Mouse (Mus musculus) spleen, postnatal 14 days (tissue): ENCODE data around the gene Nrxn3.

Experiments
- DNase-seq, 2 experiments: peaks; one replicate each; pipeline ENCODE4 v3.0.0; 2021 to 2022; ENCODE audit warnings: low spot score in 2 of 2

Gene Nrxn3

GRCm38 (mm10) chr12:89813718-89814117 is 1091.0 kb downstream of the Nrxn3 start:
- DNase-seq = no peak

DNA sequence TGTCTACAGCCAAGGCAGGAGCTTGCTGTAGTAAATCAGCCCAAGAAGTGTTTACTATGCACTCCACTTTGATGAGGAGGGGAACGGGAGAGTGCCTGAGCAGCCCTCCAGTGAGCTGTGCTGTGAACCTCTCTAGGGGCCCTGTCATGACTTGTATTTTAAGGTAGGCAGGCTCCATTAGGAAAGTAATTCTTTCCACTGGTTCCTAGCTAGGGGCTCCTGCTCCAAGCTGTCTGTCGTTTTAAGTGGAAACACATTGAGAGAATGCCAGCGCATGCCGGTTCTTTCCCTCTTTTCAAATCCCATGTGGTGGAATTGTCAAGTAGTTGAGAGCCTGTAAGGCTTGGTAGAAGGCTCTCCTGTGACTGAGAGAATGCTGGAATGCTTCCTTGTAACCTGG is 1091.9 kb downstream of the Nrxn3 start:
- no peak for DNase-seq

- DNase-seq = no peak
Observed at GRCm38 (mm10) chr12:89817072-89817773, 1094.5 kb downstream of the Nrxn3 start.

DNA sequence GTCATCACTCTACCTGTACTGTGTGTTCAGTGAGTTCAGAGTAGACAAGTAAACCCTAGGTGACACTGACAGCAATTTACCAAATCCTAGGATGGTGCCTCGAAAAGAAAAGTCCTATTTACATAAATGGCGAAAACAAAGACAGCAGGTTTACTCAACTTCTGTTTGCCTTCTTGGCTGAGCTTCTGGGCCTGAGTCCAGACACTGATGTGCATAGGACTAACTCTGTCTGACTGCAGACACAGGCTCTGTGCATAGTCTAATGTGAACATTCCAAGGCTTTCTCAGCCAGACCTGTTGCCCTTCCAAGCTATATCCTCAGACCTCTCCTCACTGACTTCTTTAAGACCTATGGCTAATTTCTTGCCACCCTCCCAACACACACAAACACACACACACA is 1095.5 kb downstream of the Nrxn3 start:
- no peak for DNase-seq

DNA sequence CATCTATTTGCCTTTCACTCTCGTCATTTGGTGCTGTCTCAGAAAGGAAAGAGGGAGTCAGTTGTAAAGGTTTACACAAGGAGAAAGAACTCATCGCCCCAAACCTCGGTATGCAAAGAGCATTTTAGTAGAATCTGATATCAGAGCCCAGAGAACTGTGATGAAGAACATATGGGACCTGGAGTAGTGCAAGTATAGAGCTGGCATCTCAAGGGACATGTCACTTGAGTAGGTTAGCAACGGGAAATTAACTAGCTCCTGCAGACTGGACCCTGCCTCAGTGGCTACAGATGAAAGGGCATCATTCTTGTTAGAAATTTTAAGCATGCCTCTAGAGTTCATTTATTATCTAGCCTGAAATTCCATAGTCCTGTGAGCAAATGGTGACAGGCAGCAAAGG is 1099.5 kb downstream of the Nrxn3 start:
- no peak for DNase-seq

GRCm38 (mm10) chr12:89829927-89830326 is 1107.3 kb downstream of the Nrxn3 start:
- no peak for DNase-seq

DNA sequence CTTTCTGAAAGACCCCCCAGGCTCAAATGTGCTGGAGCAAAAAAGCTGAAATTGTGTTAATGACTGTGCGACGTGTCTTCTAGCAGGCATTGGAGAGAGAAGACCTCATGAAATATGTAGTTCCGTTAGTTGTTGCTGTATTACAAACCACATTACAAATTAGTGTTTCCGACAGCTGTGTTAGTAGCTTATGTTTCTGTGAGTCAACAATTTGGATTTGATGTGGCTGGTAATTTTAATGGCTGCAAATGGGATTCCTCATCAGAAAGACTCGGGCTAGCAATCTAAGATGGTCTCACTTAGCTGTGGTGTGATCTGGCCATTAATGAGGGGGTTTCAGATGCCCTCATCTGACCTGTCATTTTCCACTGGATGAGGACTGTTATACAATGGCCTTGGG is 1107.7 kb downstream of the Nrxn3 start:
- no peak for DNase-seq

DNA sequence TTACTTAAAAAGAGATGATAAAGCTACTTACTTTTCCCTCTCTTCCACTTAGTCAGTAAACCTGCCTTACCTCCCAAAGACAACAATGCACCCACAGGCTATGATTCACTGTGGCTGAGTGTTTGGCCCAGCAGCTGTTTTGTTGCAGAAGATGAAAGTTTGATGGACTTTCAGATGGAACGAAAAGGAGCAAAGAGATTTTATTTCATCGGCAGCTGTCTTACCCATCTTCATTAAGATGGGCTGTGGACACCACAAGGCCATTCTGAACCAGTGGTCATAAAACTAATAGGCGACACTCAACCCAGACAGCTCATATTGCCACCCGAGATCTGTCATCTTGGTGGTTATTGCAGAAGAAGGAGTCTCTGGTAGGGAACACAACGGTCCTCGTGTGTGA is 1108.6 kb downstream of the Nrxn3 start:
- DNase-seq = no peak

DNA sequence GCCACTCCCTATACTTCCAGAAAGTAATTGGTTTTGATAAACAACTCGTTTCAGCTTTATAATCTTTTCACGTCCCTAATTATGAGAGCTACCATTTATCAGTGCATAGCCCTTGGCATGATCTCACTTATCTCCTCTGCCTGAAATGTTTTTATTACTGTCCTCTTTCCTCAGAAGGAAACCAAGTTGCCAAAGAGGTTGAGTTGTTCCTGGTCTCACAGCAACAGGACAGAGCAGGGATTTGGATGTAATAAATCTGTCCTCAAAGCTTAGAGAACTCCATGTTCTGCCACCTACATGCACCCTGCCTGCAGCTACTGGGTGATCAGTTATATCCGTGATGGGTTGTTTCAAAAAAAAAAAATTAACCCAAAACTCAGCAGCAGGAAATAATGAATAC is 1113.6 kb downstream of the Nrxn3 start:
- no peak for DNase-seq

GRCm38 (mm10) chr12:89842861-89843260 is 1120.2 kb downstream of the Nrxn3 start:
- no peak for DNase-seq

DNA sequence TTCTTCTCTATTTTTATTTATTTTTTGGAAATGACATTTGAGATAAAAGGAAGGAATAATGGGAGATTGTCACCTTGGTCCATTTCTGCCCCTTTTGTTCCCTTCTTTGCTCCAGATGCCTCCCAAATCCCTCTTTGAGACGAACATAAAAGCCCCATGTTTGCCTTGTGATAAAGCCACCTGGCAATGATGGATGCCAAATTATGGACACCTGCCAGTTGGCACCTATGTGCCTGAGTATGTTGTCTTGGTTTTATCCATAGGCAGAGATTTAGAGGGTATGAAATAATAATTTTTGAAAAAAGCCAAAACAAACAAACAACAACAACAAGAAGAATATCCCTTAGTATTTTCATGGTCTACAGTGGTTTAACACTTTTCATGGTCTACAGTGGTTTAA is 1125.4 kb downstream of the Nrxn3 start:
- no peak for DNase-seq

DNA sequence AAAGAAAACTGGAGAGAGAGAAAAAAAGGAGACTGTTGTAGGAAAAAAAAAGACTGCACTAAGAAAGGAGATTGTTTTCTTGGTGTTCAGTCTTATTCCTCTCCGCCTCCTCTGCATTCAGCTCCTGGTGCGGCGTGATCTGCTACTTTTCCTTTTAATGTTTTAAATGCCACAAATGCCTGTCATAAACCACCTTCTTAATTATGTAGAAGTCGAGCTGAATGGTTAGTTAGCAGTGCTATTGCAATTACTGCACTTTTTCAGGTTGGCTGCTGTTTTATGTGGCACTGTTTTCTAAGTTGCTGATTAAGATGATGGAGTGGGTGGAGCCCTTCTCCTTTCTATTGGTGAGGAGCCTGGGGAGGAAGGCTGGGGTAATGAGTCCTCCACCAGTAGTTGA is 1131.7 kb downstream of the Nrxn3 start:
- DNase-seq = no peak

DNA sequence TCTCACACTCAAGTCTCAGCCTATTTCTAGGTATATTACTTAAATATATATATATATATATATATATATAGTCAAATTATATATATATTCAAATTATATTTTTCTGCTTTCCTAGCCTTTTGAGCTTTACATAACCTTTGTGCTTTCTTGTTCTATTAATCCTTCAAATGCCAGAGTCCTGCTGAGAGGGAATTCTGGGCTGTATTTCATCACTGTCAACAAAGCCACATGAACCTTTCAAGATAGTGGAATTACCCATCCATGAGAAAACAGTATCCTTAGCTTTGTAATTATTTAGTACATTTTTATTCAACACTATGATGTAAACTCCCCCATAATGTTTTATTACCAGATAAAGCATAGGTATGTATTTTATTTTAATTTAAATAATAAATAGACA is 1144.4 kb downstream of the Nrxn3 start:
- DNase-seq = no peak

GRCm38 (mm10) chr12:89882617-89883370 is 1160.1 kb downstream of the Nrxn3 start:
- no peak for DNase-seq

GRCm38 (mm10) chr12:89884576-89884975 is 1161.9 kb downstream of the Nrxn3 start:
- DNase-seq = no peak

DNA sequence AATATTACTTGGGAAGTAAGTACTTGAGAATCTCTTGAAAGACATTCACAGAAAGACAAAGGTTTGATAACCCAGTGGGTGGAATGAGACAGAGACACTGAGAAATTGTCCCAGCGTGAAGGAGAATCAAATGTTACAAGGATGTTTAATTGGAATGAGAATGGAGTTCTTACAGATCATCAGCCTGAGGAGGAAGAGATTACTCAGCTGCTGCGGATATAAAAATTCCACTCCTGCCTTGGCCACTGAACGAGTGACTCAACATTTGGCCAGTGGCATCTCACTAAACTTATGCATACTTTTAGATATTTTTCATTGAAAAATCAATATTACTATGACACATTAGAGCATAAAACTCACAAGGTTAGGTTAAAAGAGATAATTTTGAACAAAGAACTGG is 1166.0 kb downstream of the Nrxn3 start:
- no peak for DNase-seq

GRCm38 (mm10) chr12:89896901-89897300 is 1174.2 kb downstream of the Nrxn3 start:
- no peak for DNase-seq

DNA sequence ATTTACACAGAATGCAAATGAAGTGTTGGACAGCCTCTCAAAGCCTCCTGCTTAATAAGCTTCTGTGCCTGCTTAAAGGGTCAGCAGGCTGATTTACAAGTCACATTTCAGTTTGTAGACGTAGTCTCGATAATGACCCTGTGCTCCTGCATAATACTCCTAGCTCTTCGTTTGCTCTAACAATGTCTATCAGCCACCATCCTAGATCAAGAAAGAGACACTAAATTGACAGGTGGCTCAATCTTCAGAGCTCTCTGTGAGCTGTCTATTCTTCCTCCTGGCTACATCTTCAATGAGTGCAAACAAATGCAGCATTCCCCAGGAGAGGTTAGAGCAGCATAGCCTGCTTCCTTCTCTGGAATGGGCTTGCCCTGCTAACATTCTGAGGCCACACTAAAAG is 1186.9 kb downstream of the Nrxn3 start:
- no peak for DNase-seq

DNA sequence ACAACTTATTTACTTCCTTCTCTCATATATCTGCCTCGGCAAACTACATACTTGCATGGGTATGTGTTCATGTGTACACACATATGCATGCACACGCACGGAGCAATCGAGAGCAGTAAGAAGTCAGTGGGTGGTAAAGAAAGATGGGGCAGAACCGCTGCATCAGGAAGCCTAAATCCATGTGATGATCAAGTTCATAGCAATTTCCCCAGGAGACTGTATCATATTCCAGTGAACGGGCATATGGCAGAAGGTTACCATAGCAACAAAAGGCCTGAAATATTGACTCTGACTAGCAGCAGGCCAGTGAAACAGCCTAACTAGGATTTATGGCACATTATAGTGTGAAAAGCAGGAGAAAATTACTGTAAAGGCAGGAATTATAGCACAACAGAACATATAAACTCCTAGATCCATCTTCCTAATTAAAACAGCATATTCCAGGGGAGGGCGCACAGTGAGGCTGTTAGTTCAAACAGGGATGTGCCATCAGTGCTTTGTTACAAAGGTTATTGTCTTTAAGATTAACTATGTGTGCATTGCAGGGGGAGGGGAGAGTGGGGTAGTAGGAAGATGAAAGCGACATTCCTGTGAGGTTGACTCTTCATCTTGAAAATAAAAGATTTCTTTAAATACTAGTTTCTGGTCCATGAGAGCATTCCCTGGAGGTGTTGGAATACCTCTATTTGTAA is 1195.6 kb downstream of the Nrxn3 start:
- no peak for DNase-seq

DNA sequence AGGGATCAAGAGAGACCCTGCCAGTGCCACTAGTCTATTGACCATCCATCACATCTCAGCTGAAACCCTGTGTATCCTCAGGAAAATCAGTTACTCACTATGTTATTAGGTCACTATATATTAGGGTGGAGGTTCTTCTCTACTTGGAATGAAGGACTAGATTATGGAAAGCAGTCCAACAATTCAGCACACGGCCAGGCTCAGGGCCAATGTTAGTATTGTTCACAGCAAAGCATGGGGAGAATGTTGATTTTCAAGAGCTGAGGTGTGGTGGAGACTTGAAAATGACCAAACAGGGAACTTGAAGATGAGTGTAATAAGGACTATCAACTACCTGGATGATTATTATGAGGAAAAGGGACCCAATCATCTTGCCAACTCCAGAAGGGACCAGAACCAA is 1209.7 kb downstream of the Nrxn3 start:
- DNase-seq = no peak

- no peak for DNase-seq
Observed at GRCm38 (mm10) chr12:89933630-89934029, 1211.0 kb downstream of the Nrxn3 start.

DNA sequence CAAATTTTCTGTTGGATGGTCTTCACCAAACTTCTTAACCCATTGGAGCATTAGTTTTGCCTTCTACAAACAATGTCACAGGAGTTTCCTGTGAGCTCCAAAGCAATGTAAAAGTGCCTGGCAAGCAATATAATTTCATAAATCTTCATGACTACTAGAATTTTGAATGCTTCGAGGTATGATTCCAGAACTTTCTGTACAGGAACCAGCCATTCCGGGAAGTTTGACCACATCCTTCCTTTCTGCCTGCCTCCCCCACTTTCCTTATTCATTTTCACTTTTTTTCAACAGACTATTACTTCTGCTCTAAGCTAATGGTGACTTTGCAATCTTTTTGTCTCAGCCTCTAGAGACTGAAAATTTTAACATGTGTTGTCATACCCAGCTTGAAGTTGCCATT is 1218.1 kb downstream of the Nrxn3 start:
- DNase-seq = no peak

GRCm38 (mm10) chr12:89945911-89946502 is 1223.3 kb downstream of the Nrxn3 start:
- no peak for DNase-seq
